Mouse (Mus musculus): ENCODE results near the gene Kansl1. TPM values are rescaled to one million over a fixed set of nuclear protein-coding genes. Genes with fewer than 3 reads are reported as not detected.

Gene Kansl1
- polyA plus RNA-seq (2012; fragmentation: generic; extraction: Trizol), result 15.6 TPM

DNA sequence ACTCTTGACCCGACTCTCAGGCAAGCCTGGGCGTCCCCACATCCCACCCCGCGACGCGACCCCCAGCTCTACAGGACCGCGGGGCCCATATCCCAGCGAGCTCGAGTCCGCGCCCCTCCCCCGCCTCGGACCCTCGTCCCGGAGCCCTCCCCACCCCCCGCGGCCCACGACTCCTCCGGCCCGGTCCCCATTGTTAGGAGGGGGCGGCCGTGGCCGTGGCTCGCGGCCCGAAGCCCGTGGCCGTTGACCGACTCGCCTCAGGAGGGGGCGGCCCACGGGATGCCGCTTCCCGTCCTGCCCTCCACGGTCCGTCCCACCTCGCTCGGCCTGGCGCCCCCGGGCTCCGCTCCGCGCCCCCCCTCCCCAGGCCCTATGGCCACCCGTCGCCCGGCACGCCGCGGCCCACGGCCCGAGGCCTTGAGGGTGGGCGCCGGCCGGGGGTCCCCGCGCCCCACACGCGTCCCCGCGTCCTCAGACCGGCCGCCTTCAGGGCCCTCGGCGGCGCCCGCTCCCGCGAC is at the start of gene Kansl1:
Gene Kansl1 (minus strand): TSS at position 111 of the 518 bp plus-strand sequence.
- peak within 1 kb of the TSS; percentile 91 for H3K4me2 ChIP-seq (ENCODE audit: low read depth)
- no peaks in the 10 kb centered on the region for H3K27me3 ChIP-seq (ENCODE audit: control insufficient read depth, insufficient read depth, insufficient read length)
- TF ChIP-seq CEBPB (IDR thresholded peaks at IDR 0.05; ENCODE audit: insufficient read depth, poor library complexity, severe bottlenecking), result no peak
- TF ChIP-seq MYOG (IDR thresholded peaks at IDR 0.05; ENCODE audit: control insufficient read depth in 1 of 3, insufficient read depth in 1 of 3, insufficient read length in 2 of 3, low read depth in 2 of 3), result no peak
- TF ChIP-seq POLR2A (IDR thresholded peaks at IDR 0.05; ENCODE audit: insufficient read length, low read depth), result no peak
- TF ChIP-seq MAX (IDR thresholded peaks at IDR 0.05; ENCODE audit: low read depth), result no peak
- no peak for TF ChIP-seq E2F4 (IDR thresholded peaks at IDR 0.05; ENCODE audit: insufficient read depth)
- no peak for TF ChIP-seq REST (IDR thresholded peaks at IDR 0.05; ENCODE audit: insufficient read depth, insufficient read length)
- no peak for TF ChIP-seq MYOD1 (IDR thresholded peaks at IDR 0.05; ENCODE audit: control insufficient read depth in 1 of 3, insufficient read length in 2 of 3, low read depth in 2 of 3)
- TF ChIP-seq USF1 (IDR thresholded peaks at IDR 0.05; ENCODE audit: low read depth), result no peak
- TF ChIP-seq POLR2AphosphoS2 (IDR thresholded peaks at IDR 0.05; ENCODE audit: insufficient read length, low read depth), result no peak
- TF ChIP-seq TCF12 (IDR thresholded peaks at IDR 0.05; ENCODE audit: insufficient read depth, poor library complexity, severe bottlenecking), result no peak
- no peak for TF ChIP-seq TCF3 (IDR thresholded peaks at IDR 0.05; ENCODE audit: insufficient read length, low read depth)
- no peak for TF ChIP-seq SRF (IDR thresholded peaks at IDR 0.05; ENCODE audit: control insufficient read depth, insufficient read length, low read depth)
- H3ac ChIP-seq (ENCODE audit: control insufficient read depth, insufficient read length), result peak within 1 kb of the TSS; percentile 73
- H3K4me3 ChIP-seq, result peak within 1 kb of the TSS; percentile 29
- H3K36me3 ChIP-seq (ENCODE audit: control insufficient read depth, insufficient read depth), result no peaks in the 10 kb centered on the region
- H3K79me2 ChIP-seq (ENCODE audit: control insufficient read depth, insufficient read depth), result no peaks in the 10 kb centered on the region

DNA sequence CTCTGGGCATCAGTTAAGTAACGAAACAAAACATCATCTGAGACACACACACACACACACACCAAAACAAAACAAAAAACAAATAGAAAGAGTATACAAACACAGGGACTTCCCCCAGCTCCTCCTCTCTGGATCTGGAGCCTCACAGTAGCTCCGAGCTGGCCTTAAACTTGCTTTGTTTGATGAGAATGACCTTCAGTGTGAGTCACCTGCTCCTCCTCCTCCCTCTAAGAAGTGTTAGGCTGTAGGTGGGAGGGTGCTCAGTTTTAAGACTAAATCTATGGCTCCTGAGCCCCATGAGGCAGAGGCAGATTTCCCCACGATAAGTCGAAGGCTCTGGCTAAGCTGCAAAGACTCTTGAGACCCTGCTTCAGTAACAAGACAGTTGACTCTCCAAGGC is 43.8 kb upstream of the Kansl1 start:
- Histone ChIP-seq H3K36me3 (ENCODE audit: control insufficient read depth, insufficient read depth) (peaks cover 73% of the 10 kb centered on the region), H3K4me3 (no peak overlapping the region), H3K27me3 (ENCODE audit: control insufficient read depth, insufficient read depth, insufficient read length) (no peaks in the 10 kb centered on the region), H3K79me2 (ENCODE audit: control insufficient read depth, insufficient read depth) (no peaks in the 10 kb centered on the region), H3K4me2 (ENCODE audit: low read depth) (no peak overlapping the region), H3ac (ENCODE audit: control insufficient read depth, insufficient read length) (no peak overlapping the region)
- TF ChIP-seq REST (IDR thresholded peaks at IDR 0.05; ENCODE audit: insufficient read depth, insufficient read length) (no peak), MAX (IDR thresholded peaks at IDR 0.05; ENCODE audit: low read depth) (no peak), MYOG (IDR thresholded peaks at IDR 0.05; ENCODE audit: control insufficient read depth in 1 of 3, insufficient read depth in 1 of 3, insufficient read length in 2 of 3, low read depth in 2 of 3) (no peak), POLR2AphosphoS2 (IDR thresholded peaks at IDR 0.05; ENCODE audit: insufficient read length, low read depth) (no peak), TCF12 (IDR thresholded peaks at IDR 0.05; ENCODE audit: insufficient read depth, poor library complexity, severe bottlenecking) (no peak), TCF3 (IDR thresholded peaks at IDR 0.05; ENCODE audit: insufficient read length, low read depth) (no peak), POLR2A (IDR thresholded peaks at IDR 0.05; ENCODE audit: insufficient read length, low read depth) (no peak), E2F4 (IDR thresholded peaks at IDR 0.05; ENCODE audit: insufficient read depth) (no peak), CEBPB (IDR thresholded peaks at IDR 0.05; ENCODE audit: insufficient read depth, poor library complexity, severe bottlenecking) (no peak), MYOD1 (IDR thresholded peaks at IDR 0.05; ENCODE audit: control insufficient read depth in 1 of 3, insufficient read length in 2 of 3, low read depth in 2 of 3) (no peak), SRF (IDR thresholded peaks at IDR 0.05; ENCODE audit: control insufficient read depth, insufficient read length, low read depth) (no peak), USF1 (IDR thresholded peaks at IDR 0.05; ENCODE audit: low read depth) (no peak)

DNA sequence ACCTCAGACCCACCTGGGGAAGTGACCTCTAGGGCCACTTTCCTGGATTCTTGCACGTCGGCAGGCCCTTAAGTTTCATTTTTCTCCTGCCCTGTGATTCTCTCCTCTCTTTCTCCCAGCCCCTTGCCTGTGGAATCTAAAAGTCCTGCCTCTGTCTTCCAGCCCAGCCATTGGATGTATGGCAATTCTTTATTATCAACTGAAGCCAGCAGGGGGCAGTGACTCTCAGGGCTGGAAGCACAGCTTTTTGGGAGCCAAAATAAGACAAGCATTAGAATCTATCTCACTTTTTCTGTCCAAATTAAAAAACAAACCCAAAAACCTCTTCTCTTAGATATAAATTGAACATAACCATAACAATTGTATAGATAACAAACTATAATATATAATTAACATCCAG is 41.9 kb upstream of the Kansl1 start:
- Histone ChIP-seq H3K79me2 (ENCODE audit: control insufficient read depth, insufficient read depth) (no peaks in the 10 kb centered on the region), H3ac (ENCODE audit: control insufficient read depth, insufficient read length) (no peak overlapping the region), H3K27me3 (ENCODE audit: control insufficient read depth, insufficient read depth, insufficient read length) (no peaks in the 10 kb centered on the region), H3K4me3 (no peak overlapping the region), H3K4me2 (ENCODE audit: low read depth) (no peak overlapping the region), H3K36me3 (ENCODE audit: control insufficient read depth, insufficient read depth) (peaks cover 68% of the 10 kb centered on the region)
- TF ChIP-seq TCF3 (IDR thresholded peaks at IDR 0.05; ENCODE audit: insufficient read length, low read depth), result no peak
- no peak for TF ChIP-seq MYOG (IDR thresholded peaks at IDR 0.05; ENCODE audit: control insufficient read depth in 1 of 3, insufficient read depth in 1 of 3, insufficient read length in 2 of 3, low read depth in 2 of 3)
- no peak for TF ChIP-seq POLR2A (IDR thresholded peaks at IDR 0.05; ENCODE audit: insufficient read length, low read depth)
- no peak for TF ChIP-seq E2F4 (IDR thresholded peaks at IDR 0.05; ENCODE audit: insufficient read depth)

DNA sequence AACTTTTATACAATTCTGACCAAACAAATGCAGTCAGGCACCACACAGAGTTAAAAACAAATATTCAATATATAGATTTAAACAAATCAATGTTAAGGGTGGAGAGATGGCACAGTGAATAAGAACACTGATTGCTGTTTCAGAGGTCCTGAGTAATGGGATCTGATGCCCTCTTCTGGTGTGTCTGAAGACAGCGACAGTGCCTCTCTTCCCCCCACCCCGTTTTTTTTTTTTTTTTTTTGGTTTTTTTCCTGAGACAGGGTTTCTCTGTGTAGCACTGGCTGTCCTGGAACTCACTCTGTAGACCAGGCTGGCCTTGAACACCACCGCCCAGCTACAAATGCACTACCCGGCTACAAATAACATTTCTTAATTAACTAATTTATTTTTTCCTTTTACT is 39.8 kb upstream of the Kansl1 start:
- H3K4me2 ChIP-seq (ENCODE audit: low read depth), result no peak overlapping the region
- H3K79me2 ChIP-seq (ENCODE audit: control insufficient read depth, insufficient read depth), result no peaks in the 10 kb centered on the region
- H3K27me3 ChIP-seq (ENCODE audit: control insufficient read depth, insufficient read depth, insufficient read length), result no peaks in the 10 kb centered on the region
- H3K36me3 ChIP-seq (ENCODE audit: control insufficient read depth, insufficient read depth), result peaks cover 76% of the 10 kb centered on the region
- no peak overlapping the region for H3K4me3 ChIP-seq
- TF ChIP-seq MYOG (IDR thresholded peaks at IDR 0.05; ENCODE audit: control insufficient read depth in 1 of 3, insufficient read depth in 1 of 3, insufficient read length in 2 of 3, low read depth in 2 of 3), result no peak
- no peak for TF ChIP-seq MAX (IDR thresholded peaks at IDR 0.05; ENCODE audit: low read depth)
- TF ChIP-seq SRF (IDR thresholded peaks at IDR 0.05; ENCODE audit: control insufficient read depth, insufficient read length, low read depth), result no peak
- TF ChIP-seq CEBPB (IDR thresholded peaks at IDR 0.05; ENCODE audit: insufficient read depth, poor library complexity, severe bottlenecking), result no peak
- TF ChIP-seq MYOD1 (IDR thresholded peaks at IDR 0.05; ENCODE audit: control insufficient read depth in 1 of 3, insufficient read length in 2 of 3, low read depth in 2 of 3), result no peak
- TF ChIP-seq TCF3 (IDR thresholded peaks at IDR 0.05; ENCODE audit: insufficient read length, low read depth), result no peak
- H3ac ChIP-seq (ENCODE audit: control insufficient read depth, insufficient read length), result no peak overlapping the region

DNA sequence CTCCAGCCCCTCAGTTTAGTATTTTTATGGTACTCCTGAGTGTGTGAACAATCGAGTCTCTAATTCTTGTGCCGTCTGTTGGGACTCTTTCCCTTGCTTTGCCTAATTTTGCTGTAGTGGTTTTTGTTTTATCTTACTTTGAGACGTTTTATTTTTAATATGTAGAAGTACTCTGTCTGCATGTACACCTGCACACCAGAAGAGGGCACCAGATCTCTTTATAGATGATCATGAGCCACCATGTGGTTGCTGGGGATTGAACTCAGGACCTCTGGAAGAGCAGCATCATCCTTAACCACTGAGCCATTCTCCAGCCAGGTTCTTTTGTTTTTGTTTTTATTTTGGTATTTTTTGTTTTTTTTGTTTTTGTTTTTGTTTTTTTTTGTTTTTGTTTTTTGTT is 19.6 kb upstream of the Kansl1 start:
- no peaks in the 10 kb centered on the region for H3K36me3 ChIP-seq (ENCODE audit: control insufficient read depth, insufficient read depth)
- TF ChIP-seq USF1 (IDR thresholded peaks at IDR 0.05; ENCODE audit: low read depth) (no peak), SRF (IDR thresholded peaks at IDR 0.05; ENCODE audit: control insufficient read depth, insufficient read length, low read depth) (no peak), REST (IDR thresholded peaks at IDR 0.05; ENCODE audit: insufficient read depth, insufficient read length) (no peak)
- no peak overlapping the region for H3K4me3 ChIP-seq
- no peak overlapping the region for H3K4me2 ChIP-seq (ENCODE audit: low read depth)
- no peak overlapping the region for H3ac ChIP-seq (ENCODE audit: control insufficient read depth, insufficient read length)
- no peaks in the 10 kb centered on the region for H3K79me2 ChIP-seq (ENCODE audit: control insufficient read depth, insufficient read depth)
- no peaks in the 10 kb centered on the region for H3K27me3 ChIP-seq (ENCODE audit: control insufficient read depth, insufficient read depth, insufficient read length)
